Mouse (Mus musculus) c-Kit-positive CD71-positive TER-119-positive erythroid progenitor cells, embryonic 14.5 days (primary cell): ENCODE measurements around the gene Slco1c1.
"Not testable (repeated sequence)": the region's sequence is repeated elsewhere in the genome, so short reads cannot be mapped to it uniquely, and the experiment has no call there.

Experiments
- DNase-seq: peaks from one replicate; pipeline ENCODE4 v3.0.0-alpha.2; 2013; ENCODE audit warnings: low spot score

Slco1c1 gene

GRCm38 (mm10) chr6:141590002-141590401 lies 65.8 kb downstream of the Slco1c1 start:
- no peak for DNase-seq

DNA sequence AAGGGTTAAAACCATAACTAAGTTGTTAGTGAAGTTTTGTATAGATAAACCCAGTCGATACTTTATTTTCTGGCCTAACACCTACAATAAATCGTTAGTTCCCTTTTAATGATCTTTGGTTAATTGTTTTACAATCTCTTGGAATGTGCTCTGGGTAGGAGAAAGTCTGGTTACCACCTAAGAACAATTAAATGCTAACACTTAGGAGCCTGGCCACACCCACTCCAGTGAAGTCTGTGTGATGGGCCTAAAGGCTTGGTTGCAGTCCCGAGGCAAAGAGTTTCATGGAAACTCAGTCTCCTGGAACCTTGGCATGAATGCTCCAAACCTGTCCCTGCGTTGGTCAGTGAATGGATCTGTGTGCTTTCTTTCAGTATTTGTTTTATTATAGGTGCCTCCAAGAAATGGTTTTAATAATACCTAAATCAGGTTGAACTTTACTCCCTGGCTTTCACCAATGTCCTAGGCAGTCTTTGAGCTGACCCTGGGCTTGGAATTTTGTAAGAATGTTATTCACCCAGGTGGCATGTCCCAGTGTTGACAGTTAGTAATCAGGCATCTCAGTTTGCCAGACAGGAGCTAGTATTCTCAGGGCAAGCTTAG lies 66.5 kb downstream of the Slco1c1 start:
- not testable (repeated sequence) for DNase-seq

DNA sequence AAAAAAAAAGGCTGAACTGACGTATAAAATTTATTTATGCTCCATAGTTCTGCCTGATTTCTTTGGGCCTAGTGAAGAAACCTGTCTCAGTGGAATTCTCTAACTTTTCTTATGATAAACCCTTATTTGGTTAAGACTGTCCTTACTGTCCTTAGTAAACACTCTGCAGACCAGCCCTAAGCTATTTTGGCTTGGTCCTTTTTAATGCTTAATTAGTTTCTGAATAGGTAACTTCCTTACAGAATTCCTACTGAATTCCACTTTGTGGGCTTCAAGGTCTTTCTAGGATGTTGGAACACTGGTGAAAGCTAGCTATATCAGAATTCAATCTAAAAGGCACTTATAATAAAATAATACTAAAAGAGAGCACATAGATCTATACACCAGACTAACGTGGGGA lies 71.9 kb downstream of the Slco1c1 start:
- no peak for DNase-seq

DNA sequence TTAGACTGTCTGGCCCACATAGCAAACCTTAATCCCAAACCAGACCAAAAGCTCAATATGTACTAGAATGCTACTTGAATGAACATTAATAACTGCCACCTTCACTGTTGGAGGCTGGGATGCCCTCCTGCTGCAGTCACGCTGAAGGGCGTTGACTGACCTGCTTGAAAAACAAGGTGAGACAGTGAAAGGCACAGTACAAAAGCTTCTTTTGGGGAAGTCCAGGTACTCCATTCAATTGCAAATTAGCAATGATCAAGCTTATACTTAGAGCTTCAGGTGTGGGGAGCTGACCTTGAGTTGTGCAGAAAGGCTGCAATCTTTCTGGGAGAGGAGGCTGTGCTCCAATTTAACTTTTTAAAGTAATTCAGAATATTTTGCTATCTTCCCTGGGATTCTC lies 72.9 kb downstream of the Slco1c1 start:
- DNase-seq = no peak

- DNase-seq = no peak
These were observed 76.8 kb downstream of the Slco1c1 start for GRCm38 (mm10) chr6:141600940-141601339.

DNA sequence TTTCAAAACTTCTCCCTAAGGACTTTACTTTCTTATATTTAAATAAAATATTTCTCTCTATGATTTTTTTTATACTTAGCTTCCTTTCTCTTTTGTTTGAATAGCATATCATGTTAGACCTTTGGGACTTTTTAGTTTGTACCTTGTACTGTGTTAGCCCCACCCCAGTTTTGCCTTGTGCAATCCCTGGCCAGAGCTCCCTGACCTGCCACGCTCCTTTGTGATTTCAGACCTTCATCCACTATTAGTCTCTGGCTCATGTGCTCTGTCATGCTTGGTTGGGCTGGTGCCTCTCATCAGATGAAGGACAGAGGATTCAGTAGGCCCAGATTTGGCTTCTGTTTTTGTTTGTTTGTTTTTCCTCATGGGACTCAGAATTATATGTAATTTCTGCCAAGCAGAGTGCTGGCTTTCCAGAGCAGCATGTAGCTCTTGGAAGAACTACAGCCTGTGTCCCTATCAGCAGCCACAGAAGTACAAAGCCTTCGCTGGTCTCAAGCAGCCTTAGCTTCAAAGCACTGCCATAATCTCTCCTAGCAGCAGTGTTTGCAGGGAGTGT lies 86.6 kb downstream of the Slco1c1 start:
- no peak for DNase-seq

GRCm38 (mm10) chr6:141614017-141614416 lies 89.8 kb downstream of the Slco1c1 start:
- DNase-seq = no peak

DNA sequence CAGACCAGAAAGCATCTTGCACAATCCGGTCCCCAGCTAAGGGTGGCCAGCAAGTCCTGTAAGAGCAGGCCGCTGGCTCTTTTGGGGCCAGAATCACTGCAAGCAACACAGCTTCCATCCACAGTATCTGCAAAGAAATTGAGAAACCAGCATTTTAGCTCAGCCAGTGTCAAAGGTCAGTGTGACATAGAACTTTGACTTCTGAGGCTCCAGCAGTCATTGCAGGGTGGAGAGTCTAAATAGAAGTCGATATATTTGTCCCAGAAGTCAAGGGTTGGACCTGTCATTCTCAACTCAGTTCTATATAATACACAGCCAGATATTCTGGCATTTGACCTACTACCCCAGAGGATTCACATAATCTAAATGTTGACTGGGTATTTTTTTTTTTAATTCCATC lies 91.2 kb downstream of the Slco1c1 start:
- no peak for DNase-seq
